Mouse (Mus musculus) limb, embryonic 14.5 days (tissue): ENCODE measurements at regions not wholly inside any gene's neighbourhood (a gene's known extent, or its start where the extent isn't known, plus 50 kb on each side); places are given as distances from the start of the nearest gene placed in this dataset.
A peak's percentile ranks its signal among the peaks of the same experiment; 100 is the strongest.

Experiments
- ATAC-seq: fragments of 200-750 bp; cut with Nextera tagmentation; 2 replicates; pipeline ENCODE4 v1.8.0; 2017; ENCODE audit warnings: low read depth, moderate number of reproducible peaks, moderate TSS enrichment; ENCODE audit not compliant: low FRiP score
- DNase-seq: peaks from one replicate; pipeline ENCODE4 v3.0.0-alpha.2; 2015; ENCODE audit warnings: low spot score
- H3K27ac ChIP-seq: fragments of 300-500 bp; sonication (generic); replicated peaks from 2 replicates; pipeline ENCODE4 v1.5.1; 2014; ENCODE audit warnings: low read depth, mild to moderate bottlenecking, low read length, moderate library complexity, mixed read lengths
- H3K27me3 ChIP-seq: fragments of 300-500 bp; sonication (generic); 2 replicates; pipeline ENCODE4 v1.6.1; 2014; ENCODE audit warnings: low read length, mixed read lengths; ENCODE audit not compliant: control insufficient read depth, insufficient read depth
- H3K36me3 ChIP-seq: fragments of 300-500 bp; sonication (generic); 2 replicates; pipeline ENCODE4 v1.6.1; 2014; ENCODE audit warnings: mild to moderate bottlenecking, low read length, moderate library complexity, mixed read lengths; ENCODE audit not compliant: control insufficient read depth, insufficient read depth
- H3K4me1 ChIP-seq: fragments of 300-500 bp; sonication (generic); 2 replicates; pipeline ENCODE4 v1.6.1; 2014; ENCODE audit warnings: antibody characterized with exemption, low read length, mixed read lengths; ENCODE audit not compliant: control insufficient read depth, insufficient read depth
- H3K4me2 ChIP-seq: fragments of 300-500 bp; sonication (generic); replicated peaks from 2 replicates; pipeline ENCODE4 v1.6.1; 2014; ENCODE audit warnings: low read depth, mild to moderate bottlenecking, low read length, moderate library complexity; ENCODE audit not compliant: severe bottlenecking
- H3K4me3 ChIP-seq: fragments of 300-500 bp; sonication (generic); replicated peaks from 2 replicates; pipeline ENCODE4 v1.5.1; 2014; ENCODE audit warnings: low read length
- H3K9ac ChIP-seq: fragments of 300-500 bp; sonication (generic); 2 replicates; pipeline ENCODE4 v1.6.1; 2014; ENCODE audit warnings: mild to moderate bottlenecking, low read depth, low read length, moderate library complexity; ENCODE audit not compliant: severe bottlenecking
- H3K9me3 ChIP-seq: fragments of 300-500 bp; sonication (generic); 2 replicates; pipeline ENCODE4 v1.6.1; 2016; ENCODE audit warnings: low read length; ENCODE audit not compliant: control insufficient read depth
- POLR2A ChIP-seq: fragments of 200-500 bp; IDR thresholded peaks from 2 replicates; pipeline ENCODE4 v1.8.0; 2012; ENCODE audit warnings: inconsistent platforms, mild to moderate bottlenecking, moderate library complexity, borderline replicate concordance; ENCODE audit not compliant: insufficient read depth, insufficient read length; ENCODE audit errors: extremely low read depth
- WGBS: fragments of 180-500 bp; shearing (Covaris S2); extraction: QIAGEN DNeasy Blood & Tissue Kit; methylation state at CpG from one replicate; pipeline ENCODE4 v1.1.7; 2014; 5-methylcytosine and 5-hydroxymethylcytosine counted together

DNA sequence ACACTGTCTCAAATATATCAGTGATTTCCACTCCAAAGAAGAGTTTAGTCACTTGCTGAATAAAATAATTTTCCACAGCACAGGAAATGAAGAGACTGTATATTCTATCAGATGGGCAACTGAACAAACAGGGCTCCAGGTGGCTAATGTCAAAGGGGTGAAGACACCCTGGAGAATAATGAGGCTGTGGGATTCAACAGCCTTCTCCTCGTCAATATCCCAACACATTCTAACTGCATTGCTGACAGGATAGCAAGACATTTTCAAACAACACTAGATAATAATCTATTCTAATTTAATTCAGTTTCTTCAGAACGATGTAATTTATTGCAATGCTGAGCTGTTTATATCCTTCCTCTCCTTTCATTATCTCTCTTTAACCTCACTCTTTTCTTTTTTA, 134.4 kb upstream of the Klhl13 start:
- Histone ChIP-seq H3K4me3 (no peak overlapping the region), H3K27ac (no peak overlapping the region), H3K9ac (no peak overlapping the region), H3K36me3 (no peaks in the 10 kb centered on the region), H3K27me3 (no peaks in the 10 kb centered on the region), H3K9me3 (no peaks in the 10 kb centered on the region), H3K4me1 (no peaks in the 10 kb centered on the region), H3K4me2 (no peak overlapping the region)
- 56% methylated on average over 2 of the region's 2 CpGs for WGBS
- TF ChIP-seq POLR2A = no peak
- DNase-seq (no peak), ATAC-seq (no peak)

DNA sequence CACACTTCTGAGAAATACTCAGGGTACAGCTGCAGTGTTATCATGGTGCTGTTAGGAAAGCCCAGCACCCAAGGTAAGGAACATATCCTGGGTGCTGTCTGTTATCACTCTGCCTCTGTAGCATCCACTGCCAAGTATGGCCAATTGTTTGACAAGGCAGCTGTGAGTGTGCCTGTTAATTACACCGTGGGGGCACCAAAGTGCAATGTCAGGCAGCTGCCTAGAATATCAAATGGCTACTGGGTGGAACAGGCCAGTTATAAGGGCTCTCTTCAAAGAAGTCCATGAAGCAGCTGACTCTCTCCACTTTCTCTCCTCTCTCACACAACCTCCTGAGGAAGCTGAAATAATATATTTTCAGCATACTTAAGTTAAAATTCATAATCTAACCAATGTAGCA, 130.3 kb upstream of the Klhl13 start:
- Histone ChIP-seq H3K4me2 (no peak overlapping the region), H3K27me3 (no peaks in the 10 kb centered on the region), H3K36me3 (no peaks in the 10 kb centered on the region), H3K4me1 (no peaks in the 10 kb centered on the region), H3K9ac (no peak overlapping the region), H3K9me3 (no peaks in the 10 kb centered on the region), H3K27ac (no peak overlapping the region), H3K4me3 (no peak overlapping the region)
- peak; percentile 9 for DNase-seq
- no peak for ATAC-seq
- no peak for TF ChIP-seq POLR2A
- WGBS = 14% methylated on average over 1 of the region's 1 CpGs

DNA sequence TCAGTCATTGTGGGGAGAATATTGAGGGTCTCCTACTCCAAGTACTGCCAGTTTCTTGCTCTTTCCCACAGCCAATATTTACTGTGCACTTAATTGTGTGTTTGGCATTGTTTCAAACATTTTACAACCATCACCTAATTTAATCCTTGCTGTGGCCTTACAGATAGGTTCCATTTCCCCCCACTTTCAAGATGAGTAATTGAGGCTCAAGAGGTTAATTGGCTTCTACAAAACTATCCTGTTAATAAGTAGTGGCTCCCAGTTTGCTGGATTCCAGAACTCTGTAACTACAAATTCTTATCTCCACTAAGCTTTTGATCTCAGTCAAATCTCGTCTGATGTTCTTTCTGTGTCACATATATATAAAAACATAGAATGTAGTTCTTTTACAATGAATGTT, 112.0 kb upstream of the Klhl13 start:
- Histone ChIP-seq H3K27me3 (no peaks in the 10 kb centered on the region), H3K4me2 (no peak overlapping the region), H3K27ac (no peak overlapping the region), H3K9me3 (no peaks in the 10 kb centered on the region), H3K4me1 (no peaks in the 10 kb centered on the region), H3K36me3 (no peaks in the 10 kb centered on the region), H3K9ac (no peak overlapping the region), H3K4me3 (no peak overlapping the region)
- DNase-seq (no peak), ATAC-seq (no peak)
- TF ChIP-seq POLR2A = no peak
- WGBS = 38% methylated on average over 1 of the region's 1 CpGs

DNA sequence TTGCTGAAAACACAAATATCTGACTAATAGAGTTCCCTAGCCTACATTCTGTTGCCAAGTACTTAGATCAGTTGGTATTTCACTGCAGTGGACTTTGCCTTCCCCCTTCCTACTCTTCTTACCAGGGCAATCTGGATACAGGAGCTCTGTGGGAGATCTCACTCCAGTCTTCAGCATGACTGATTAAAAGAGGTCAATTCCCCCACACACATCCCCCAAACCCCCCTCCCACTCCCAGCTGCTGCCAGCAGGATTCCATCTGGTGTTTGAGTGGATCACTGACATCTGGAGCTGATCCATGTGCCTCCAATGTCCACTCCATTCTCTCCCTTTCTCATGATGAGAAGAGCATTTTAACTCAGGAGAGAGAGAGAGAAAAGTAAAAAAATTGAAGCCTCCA, 101.1 kb upstream of the Klhl13 start:
- Histone ChIP-seq H3K27ac (no peak overlapping the region), H3K9ac (no peak overlapping the region), H3K27me3 (no peaks in the 10 kb centered on the region), H3K4me2 (no peak overlapping the region), H3K36me3 (no peaks in the 10 kb centered on the region), H3K4me1 (no peaks in the 10 kb centered on the region), H3K9me3 (no peaks in the 10 kb centered on the region), H3K4me3 (no peak overlapping the region)
- DNase-seq (no peak), ATAC-seq (no peak)
- TF ChIP-seq POLR2A = no peak

DNA sequence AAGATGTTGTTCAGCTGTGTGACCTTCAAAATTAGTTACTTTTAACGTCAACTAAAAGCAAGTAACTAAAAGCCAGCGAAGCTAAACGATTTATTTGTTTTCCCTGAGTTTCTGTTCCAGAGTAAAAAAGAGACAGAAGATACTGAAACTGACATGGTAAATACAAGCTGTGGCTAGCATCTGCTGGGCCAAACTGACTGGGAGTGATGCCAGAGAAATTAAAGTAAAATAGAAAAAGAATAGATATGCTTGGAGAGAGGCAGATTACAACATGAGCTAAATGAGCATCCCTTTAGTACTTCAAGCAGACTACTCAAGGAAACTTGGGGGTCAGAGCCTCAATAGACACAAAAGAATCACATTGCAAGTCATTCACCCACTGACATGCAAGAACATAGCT, 88.7 kb upstream of the Klhl13 start:
- DNase-seq = no peak
- H3K27ac ChIP-seq = no peak overlapping the region
- H3K9ac ChIP-seq = no peak overlapping the region
- H3K4me3 ChIP-seq = no peak overlapping the region
- no peaks in the 10 kb centered on the region for H3K36me3 ChIP-seq
- H3K27me3 ChIP-seq = no peaks in the 10 kb centered on the region
- TF ChIP-seq POLR2A = no peak
- ATAC-seq = no peak
- 83% methylated on average over 3 of the region's 3 CpGs for WGBS
- H3K9me3 ChIP-seq = no peaks in the 10 kb centered on the region
- H3K4me2 ChIP-seq = no peak overlapping the region
- no peaks in the 10 kb centered on the region for H3K4me1 ChIP-seq

DNA sequence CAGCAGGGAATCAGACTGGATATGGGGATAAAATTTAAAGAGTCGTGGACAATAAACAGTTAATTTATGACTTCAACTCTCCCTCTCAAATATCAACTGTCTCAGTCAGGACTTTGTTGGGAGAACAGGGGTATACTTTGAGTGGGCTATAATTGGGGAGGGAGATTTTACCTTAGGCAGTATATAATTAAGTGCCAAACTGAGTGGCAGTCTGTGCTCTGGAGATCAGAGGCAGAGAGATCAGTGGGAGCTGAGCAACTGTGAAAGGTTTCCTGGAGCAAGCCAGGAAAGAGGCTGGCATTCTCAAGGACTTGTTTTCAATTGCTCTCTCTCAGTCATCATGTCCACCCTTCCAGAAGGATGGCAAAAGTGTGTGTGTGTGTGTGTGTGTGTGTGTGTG, 57.9 kb upstream of the Klhl13 start:
- DNase-seq = no peak
- Histone ChIP-seq H3K4me1 (no peaks in the 10 kb centered on the region), H3K4me2 (no peak overlapping the region), H3K27me3 (no peaks in the 10 kb centered on the region), H3K9ac (no peak overlapping the region), H3K4me3 (no peak overlapping the region), H3K36me3 (no peaks in the 10 kb centered on the region), H3K27ac (no peak overlapping the region), H3K9me3 (no peaks in the 10 kb centered on the region)
- whole genome bisulfite sequencing = 42% methylated on average over 1 of the region's 1 CpGs
- TF ChIP-seq POLR2A = no peak
- no peak for ATAC-seq
